In genomic region chr6:84647197-84647596, GRCm38 (mm10) we compare ENCODE assay signal across 26 mouse cellular contexts. TPM values are rescaled to one million over a fixed set of nuclear protein-coding genes. Genes with fewer than 3 reads are reported as not detected.
DNase-seq lines count a peak whose midpoint lies in the region; ATAC-seq and TF ChIP-seq lines count a peak whose summit lies in the region.
"Had no signal": no experiment of that assay in that cellular context is flagged by ENCODE, and none has a peak within 500 bp of the region (broad histone marks: within the 10 kb centered on the region; RNA-seq: fewer than 3 reads in every experiment).

No protein-coding gene starts in this region.

- TF ChIP-seq EP300 in lung, postnatal 0 days (IDR thresholded peaks at IDR 0.05) = no peak

- intact Hi-C loops in heart, postnatal 14 days (cut with DNase I) = no loop called here
- intact Hi-C loops in left cerebral cortex, postnatal 10 days (cut with DNase I) = no loop called here

- H3K4me3 ChIP-seq in midbrain, embryonic 16.5 days (ENCODE audit: low read depth, low read length) = no peak overlapping the region
- H3K4me3 ChIP-seq in midbrain, embryonic 11.5 days (ENCODE audit: low read depth, low read length) = no peak overlapping the region
- H3K4me3 ChIP-seq in hindbrain, postnatal 0 days (ENCODE audit: low read length) = no peak overlapping the region
- H3K4me3 ChIP-seq in lung, postnatal 0 days (ENCODE audit: low read depth, low read length) = no peak overlapping the region
- H3K4me3 ChIP-seq: embryonic facial prominence, embryonic 13.5 days; forebrain, embryonic 13.5 days; gastrocnemius, adult 2 months; heart, embryonic 15.5 days; intestine, embryonic 15.5 days; limb, embryonic 12.5 days; midbrain, embryonic 12.5 days had no signal

- H3K9ac ChIP-seq in midbrain, embryonic 16.5 days (ENCODE audit: low read depth, low read length) = no peak overlapping the region
- no peak overlapping the region for H3K9ac ChIP-seq in midbrain, embryonic 11.5 days (ENCODE audit: low read length)
- no peak overlapping the region for H3K9ac ChIP-seq in hindbrain, postnatal 0 days (replicated peaks; ENCODE audit: low read length)
- no peak overlapping the region for H3K9ac ChIP-seq in lung, postnatal 0 days (replicated peaks; ENCODE audit: low read depth)
- H3K9ac ChIP-seq: embryonic facial prominence, embryonic 13.5 days; forebrain, embryonic 13.5 days; heart, embryonic 15.5 days; intestine, embryonic 15.5 days; limb, embryonic 12.5 days; liver, postnatal 0 days; midbrain, embryonic 12.5 days had no signal

- H3K9me3 ChIP-seq in midbrain, embryonic 16.5 days (replicated peaks; ENCODE audit: control insufficient read depth, low read length, poor library complexity, severe bottlenecking) = no peaks in the 10 kb centered on the region; the same call in 1 of the 2 replicates
- no peaks in the 10 kb centered on the region for H3K9me3 ChIP-seq in midbrain, embryonic 11.5 days (ENCODE audit: control insufficient read depth, low read length)
- H3K9me3 ChIP-seq in hindbrain, postnatal 0 days (ENCODE audit: low read length) = no peaks in the 10 kb centered on the region
- no peaks in the 10 kb centered on the region for H3K9me3 ChIP-seq in lung, postnatal 0 days (ENCODE audit: low read length)
- H3K9me3 ChIP-seq: embryonic facial prominence, embryonic 13.5 days; forebrain, embryonic 13.5 days; G1E; heart, embryonic 15.5 days; intestine, embryonic 15.5 days; limb, embryonic 12.5 days; midbrain, embryonic 12.5 days had no signal

- no peaks in the 10 kb centered on the region for H3K36me3 ChIP-seq in midbrain, embryonic 16.5 days (ENCODE audit: control insufficient read depth, insufficient read depth, low read length)
- H3K36me3 ChIP-seq in midbrain, embryonic 11.5 days (ENCODE audit: control insufficient read depth, insufficient read depth, low read length) = no peaks in the 10 kb centered on the region
- no peaks in the 10 kb centered on the region for H3K36me3 ChIP-seq in hindbrain, postnatal 0 days (ENCODE audit: insufficient read depth, low read length)
- H3K36me3 ChIP-seq in lung, postnatal 0 days (ENCODE audit: insufficient read depth, low read length) = no peaks in the 10 kb centered on the region
- H3K36me3 ChIP-seq: embryonic facial prominence, embryonic 13.5 days; G1E; heart, embryonic 15.5 days; intestine, embryonic 15.5 days; limb, embryonic 12.5 days; midbrain, embryonic 12.5 days had no signal

- H3K27ac ChIP-seq in midbrain, embryonic 16.5 days (ENCODE audit: low read length) = 0 out of 2 replicates have a peak overlapping the region, but pooled peaks have one; percentile 9
- no peak overlapping the region for H3K27ac ChIP-seq in midbrain, embryonic 11.5 days (ENCODE audit: low read depth, low read length)
- 0 out of 2 replicates have a peak overlapping the region, but pooled peaks have one; percentile 15 for H3K27ac ChIP-seq in hindbrain, postnatal 0 days
- H3K27ac ChIP-seq in lung, postnatal 0 days (ENCODE audit: low read length) = no peak overlapping the region
- H3K27ac ChIP-seq: embryonic facial prominence, embryonic 13.5 days; forebrain, embryonic 13.5 days; gastrocnemius, adult 2 months; heart, embryonic 15.5 days; intestine, embryonic 15.5 days; limb, embryonic 12.5 days; midbrain, embryonic 12.5 days had no signal

- no peak for TF ChIP-seq CTCF in hindbrain, postnatal 0 days (IDR thresholded peaks at IDR 0.05; ENCODE audit: low read depth)
- TF ChIP-seq CTCF in lung, postnatal 0 days (IDR thresholded peaks at IDR 0.05) = no peak

- ATAC-seq in midbrain, embryonic 16.5 days = peak; percentile 54
- ATAC-seq in midbrain, embryonic 11.5 days (ENCODE audit: low FRiP score) = no peak
- ATAC-seq in hindbrain, postnatal 0 days = no peak
- ATAC-seq in lung, postnatal 0 days = no peak
- ATAC-seq: forebrain, embryonic 13.5 days; intestine, embryonic 15.5 days had no signal

- peaks cover 16% of the 10 kb centered on the region; the same call in 1 of the 2 replicates for H3K4me1 ChIP-seq in midbrain, embryonic 16.5 days (ENCODE audit: control insufficient read depth, insufficient read depth, low read length)
- no peaks in the 10 kb centered on the region for H3K4me1 ChIP-seq in midbrain, embryonic 11.5 days (ENCODE audit: control insufficient read depth, insufficient read depth, low read length)
- H3K4me1 ChIP-seq in hindbrain, postnatal 0 days (ENCODE audit: insufficient read depth, low read length) = 0 out of 2 replicates have a peak, but pooled peaks cover 16% of the 10 kb centered on the region
- H3K4me1 ChIP-seq in lung, postnatal 0 days (ENCODE audit: insufficient read depth, low read depth, low read length) = no peaks in the 10 kb centered on the region
- H3K4me1 ChIP-seq: midbrain, embryonic 12.5 days had no signal

- peak; percentile 41 for DNase-seq in heart, adult 11 months
- DNase-seq in heart, postnatal 14 days = no peak
- no peak for DNase-seq in midbrain, embryonic 11.5 days (ENCODE audit: low spot score, missing footprints)
- DNase-seq in hindbrain, postnatal 0 days (ENCODE audit: low spot score) = peak; percentile 41
- DNase-seq in left cerebral cortex, postnatal 10 days (ENCODE audit: extremely low spot score in 1 of 2, low spot score in 2 of 2) = no peak
- no peak for DNase-seq in lung, postnatal 0 days (ENCODE audit: low spot score)
- DNase-seq: adrenal gland, adult 2 months; B cell, adult 2 months; cerebellum, adult 2 months; gastrocnemius, adult 2 months; heart, postnatal 4 days; kidney, adult 8-10 months; kidney, postnatal 14 days; layer of hippocampus, postnatal 36 days; liver, postnatal 0 days; lung, postnatal 10 days had no signal

- WGBS in midbrain, embryonic 16.5 days = 51% methylated on average over 4 of the region's 4 CpGs
- WGBS in midbrain, embryonic 11.5 days = 78% methylated on average over 4 of the region's 4 CpGs
- 48% methylated on average over 4 of the region's 4 CpGs for WGBS in hindbrain, postnatal 0 days
- WGBS in lung, postnatal 0 days = 58% methylated on average over 4 of the region's 4 CpGs

- H3K27me3 ChIP-seq in midbrain, embryonic 16.5 days (ENCODE audit: control insufficient read depth, insufficient read depth, low read depth, low read length) = no peaks in the 10 kb centered on the region
- H3K27me3 ChIP-seq in midbrain, embryonic 11.5 days (ENCODE audit: control insufficient read depth, insufficient read depth, low read length) = no peaks in the 10 kb centered on the region
- no peaks in the 10 kb centered on the region for H3K27me3 ChIP-seq in hindbrain, postnatal 0 days (ENCODE audit: insufficient read depth, low read length)
- H3K27me3 ChIP-seq in lung, postnatal 0 days (replicated peaks; ENCODE audit: insufficient read depth, low read length) = no peaks in the 10 kb centered on the region
- H3K27me3 ChIP-seq: CH12.LX; embryonic facial prominence, embryonic 13.5 days; forebrain, embryonic 13.5 days; heart, embryonic 15.5 days; intestine, embryonic 15.5 days; limb, embryonic 12.5 days; midbrain, embryonic 12.5 days had no signal

- H3K4me2 ChIP-seq in midbrain, embryonic 16.5 days (ENCODE audit: low read length) = no peak overlapping the region
- no peak overlapping the region for H3K4me2 ChIP-seq in midbrain, embryonic 11.5 days
- no peak overlapping the region for H3K4me2 ChIP-seq in hindbrain, postnatal 0 days (ENCODE audit: low read depth, low read length)
- no peak overlapping the region for H3K4me2 ChIP-seq in lung, postnatal 0 days (replicated peaks; ENCODE audit: low read depth, low read length)
- H3K4me2 ChIP-seq: embryonic facial prominence, embryonic 13.5 days; forebrain, embryonic 13.5 days; heart, embryonic 15.5 days; intestine, embryonic 15.5 days; limb, embryonic 12.5 days; liver, embryonic 11.5 days; midbrain, embryonic 12.5 days had no signal

RNA-seq across cellular contexts. Expression of gene Cyp26b1, which starts 53.5 kb away (rescaled TPM):
- 1 to 10 TPM; 2.1 to 2.7 TPM for total RNA-seq in heart, postnatal 14 days (2021)
- polyA plus RNA-seq in midbrain, embryonic 16.5 days (2015; fragmentation: Nextera tagmentation; extraction: Ambion mirVana) = 8.8 and 10.2 TPM in 2 replicates
- 3.1 and 3.7 TPM in 2 replicates for polyA plus RNA-seq in midbrain, embryonic 11.5 days (2014; fragmentation: Nextera tagmentation; extraction: Ambion mirVana)
- total RNA-seq in hindbrain, postnatal 0 days (2014; rRNA removed) = 78.9 and 90.5 TPM in 2 replicates
- polyA plus RNA-seq in hindbrain, postnatal 0 days (2015; fragmentation: Nextera tagmentation; extraction: Ambion mirVana) = 32.5 and 33.1 TPM in 2 replicates
- total RNA-seq in left cerebral cortex, postnatal 10 days (2021) = 10 to 100 TPM; 20.0 to 23.6 TPM
- polyA plus RNA-seq in lung, postnatal 0 days (2015; fragmentation: Nextera tagmentation; extraction: Ambion mirVana) = 2.6 and 7.7 TPM in 2 replicates
- total RNA-seq: CH12.LX had no signal

Comparison
In these comparisons a context has a peak if more than half of its experiments do, and no peak if none do; other contexts are left out.
1. DNase-seq: peak in heart, adult 11 months (single experiment) and hindbrain, postnatal 0 days (single experiment); none in heart, postnatal 14 days (0 of 2), midbrain, embryonic 11.5 days (single experiment), left cerebral cortex, postnatal 10 days (0 of 2) and lung, postnatal 0 days (single experiment).
2. H3K27ac ChIP-seq: peak in midbrain, embryonic 16.5 days (single experiment) and hindbrain, postnatal 0 days (single experiment); none in midbrain, embryonic 11.5 days (single experiment) and lung, postnatal 0 days (single experiment).